25 mouse cellular contexts compared by ENCODE assay signal in genomic region chr7:128381001-128381400, GRCm38 (mm10). TPM values are rescaled to one million over a fixed set of nuclear protein-coding genes. Genes with fewer than 3 reads are reported as not detected.
A peak's percentile ranks its signal among the peaks of the same experiment; 100 is the strongest.
DNase-seq lines count a peak whose midpoint lies in the region; ATAC-seq and TF ChIP-seq lines count a peak whose summit lies in the region.
"Had no signal": no experiment of that assay in that cellular context is flagged by ENCODE, and none has a peak within 500 bp of the region (broad histone marks: within the 10 kb centered on the region; RNA-seq: fewer than 3 reads in every experiment).

No protein-coding gene starts in this region.

- H3K4me2 ChIP-seq in lung, embryonic 14.5 days: no peak overlapping the region
- H3K4me2 ChIP-seq: hindbrain, embryonic 14.5 days; limb, embryonic 12.5 days; liver, embryonic 15.5 days; lung, embryonic 15.5 days; midbrain, embryonic 15.5 days; neural tube, embryonic 12.5 days had no signal

- no peak overlapping the region for H3K4me3 ChIP-seq in lung, embryonic 14.5 days (ENCODE audit: low read depth, low read length)
- peak overlapping the region; percentile 45; the same call in 1 of the 2 replicates for H3K4me3 ChIP-seq in bone marrow macrophage, adult 2 months (ENCODE audit: insufficient read depth, low read length)
- no peak overlapping the region for H3K4me3 ChIP-seq in layer of hippocampus, adult 2 months
- H3K4me3 ChIP-seq: erythroblast, embryonic 14.5 days; limb, embryonic 12.5 days; liver, embryonic 15.5 days; lung, embryonic 15.5 days; midbrain, embryonic 15.5 days; myocyte; neural tube, embryonic 12.5 days had no signal

- no peak for DNase-seq in lung, embryonic 14.5 days
- DNase-seq in lung, postnatal 14 days: no peak
- peak; percentile 94 for DNase-seq in 416B (ENCODE audit: low read depth)
- DNase-seq in gastrocnemius, adult 18-20 months (ENCODE audit: low spot score): no peak
- DNase-seq in layer of hippocampus, adult 2 months (ENCODE audit: low spot score in 2 of 2): no peak
- DNase-seq: adrenal gland, postnatal 14 days; cerebellum, adult 11-12 months; cerebellum, postnatal 10 days; kidney, adult 2 months; kidney, postnatal 36 days; lung, postnatal 36 days; right cerebral cortex, adult 18-20 months; spleen, adult 18-20 months had no signal

- no peaks in the 10 kb centered on the region for H3K4me1 ChIP-seq in lung, embryonic 14.5 days (ENCODE audit: insufficient read depth)
- H3K4me1 ChIP-seq in bone marrow macrophage, adult 2 months (ENCODE audit: control insufficient read depth, insufficient read depth, low read length): peaks cover 55% of the 10 kb centered on the region
- H3K4me1 ChIP-seq: limb, embryonic 12.5 days; midbrain, embryonic 15.5 days; neural tube, embryonic 12.5 days had no signal

- no peak overlapping the region for H3K27ac ChIP-seq in lung, embryonic 14.5 days (ENCODE audit: low read depth)
- peak overlapping the region; percentile 92 for H3K27ac ChIP-seq in bone marrow macrophage, adult 2 months (ENCODE audit: insufficient read depth, low read depth, low read length)
- no peak overlapping the region for H3K27ac ChIP-seq in layer of hippocampus, adult 2 months
- H3K27ac ChIP-seq: hindbrain, embryonic 14.5 days; limb, embryonic 12.5 days; liver, embryonic 15.5 days; lung, embryonic 15.5 days; midbrain, embryonic 15.5 days; neural tube, embryonic 12.5 days had no signal

- no peaks in the 10 kb centered on the region for H3K9me3 ChIP-seq in lung, embryonic 14.5 days (ENCODE audit: low read depth, low read length)
- H3K9me3 ChIP-seq: limb, embryonic 12.5 days; liver, embryonic 15.5 days; lung, embryonic 15.5 days; midbrain, embryonic 15.5 days; neural tube, embryonic 12.5 days had no signal

- peak; percentile 18; the same call in 1 of the 2 replicates for ATAC-seq in lung, embryonic 14.5 days (ENCODE audit: insufficient read depth)
- ATAC-seq in megakaryocyte, adult 5-6 weeks (ENCODE audit: poor library complexity, severe bottlenecking): peak; percentile 73
- ATAC-seq: forebrain, embryonic 16.5 days; midbrain, embryonic 15.5 days had no signal

- TF ChIP-seq CTCF in lung, embryonic 14.5 days (IDR thresholded peaks at IDR 0.05; ENCODE audit: low read depth): no peak
- no peak for TF ChIP-seq CTCF in bone marrow macrophage, adult 2 months (IDR thresholded peaks at IDR 0.05; ENCODE audit: low read depth, low read length)
- no peak for TF ChIP-seq CTCF in layer of hippocampus, adult 2 months (conservative IDR thresholded peaks at IDR 0.05)

- peak; percentile 55; the same call in 1 of the 2 replicates for TF ChIP-seq POLR2A in bone marrow macrophage, adult 2 months (IDR thresholded peaks at IDR 0.05; ENCODE audit: borderline replicate concordance, low read depth, low read length)

- H3K36me3 ChIP-seq in lung, embryonic 14.5 days (ENCODE audit: insufficient read depth): no peaks in the 10 kb centered on the region
- H3K36me3 ChIP-seq: limb, embryonic 12.5 days; liver, embryonic 15.5 days; lung, embryonic 15.5 days; midbrain, embryonic 15.5 days; neural tube, embryonic 12.5 days had no signal

- H3K27me3 ChIP-seq in lung, embryonic 14.5 days (ENCODE audit: insufficient read depth, low read length): no peaks in the 10 kb centered on the region
- H3K27me3 ChIP-seq: CH12.LX; limb, embryonic 12.5 days; liver, embryonic 15.5 days; lung, embryonic 15.5 days; midbrain, embryonic 15.5 days; neural tube, embryonic 12.5 days had no signal

- H3K9ac ChIP-seq in lung, embryonic 14.5 days: no peak overlapping the region
- H3K9ac ChIP-seq: hindbrain, embryonic 14.5 days; limb, embryonic 12.5 days; liver, embryonic 15.5 days; lung, embryonic 15.5 days; midbrain, embryonic 15.5 days; neural tube, embryonic 12.5 days had no signal

- WGBS in lung, embryonic 14.5 days: 75% methylated on average over 2 of the region's 2 CpGs

RNA-seq across cellular contexts. Expression of gene Rgs10, which starts 37.6 kb away (rescaled TPM):
- polyA plus RNA-seq in lung, embryonic 14.5 days (2014; fragmentation: Nextera tagmentation; extraction: Ambion mirVana): 31.1 and 31.2 TPM in 2 replicates
- polyA plus RNA-seq in bone marrow macrophage, adult 2 months (2012; ENCODE audit: insufficient read depth, insufficient read length, missing spikeins): 731 and 826 TPM in 2 replicates
- total RNA-seq in megakaryocyte, adult 5-6 weeks (2015): 155 and 159 TPM in 2 replicates
- total RNA-seq in megakaryocyte, adult 5-6 weeks (2017): 158 and 165 TPM in 2 replicates
- total RNA-seq in gastrocnemius, adult 18-20 months (2021): 1 to 10 TPM; 2.0 to 3.4 TPM
- 10 to 100 TPM; 43.4 to 44.1 TPM for total RNA-seq in layer of hippocampus, adult 2 months (2021)

Comparison
In these comparisons a context has a peak if more than half of its experiments do, and no peak if none do; other contexts are left out.
1. RNA of gene Rgs10, which starts 37.6 kb away (total RNA-seq): 155 to 165 TPM in megakaryocyte, adult 5-6 weeks and 43.4 to 44.1 TPM in layer of hippocampus, adult 2 months; 2.0 to 3.4 TPM in gastrocnemius, adult 18-20 months; every median in the first group is over 10 times any median in the second.